ENCODE assay signal across 24 mouse cellular contexts in the genomic region with DNA sequence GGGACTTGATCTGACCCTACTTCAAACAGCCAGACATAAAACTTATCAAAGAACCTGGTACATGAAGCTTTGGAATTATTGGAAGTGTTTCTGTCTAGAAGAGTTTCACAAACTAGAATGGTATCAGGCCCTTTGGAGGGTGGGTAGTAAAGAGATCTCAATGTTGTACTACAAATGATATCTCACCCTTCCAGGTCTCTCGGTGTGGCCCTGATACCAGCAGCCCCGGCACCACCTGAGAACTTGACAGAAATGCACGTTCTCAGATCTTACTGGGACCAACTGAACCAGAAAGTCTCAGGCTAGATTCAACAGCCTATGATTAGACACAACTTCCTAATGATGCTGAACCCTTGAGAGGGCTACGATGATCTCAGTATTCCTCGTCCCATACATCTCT. TPM values are rescaled to one million over a fixed set of nuclear protein-coding genes. Genes with fewer than 3 reads are reported as not detected.
A peak's percentile ranks its signal among the peaks of the same experiment; 100 is the strongest.
DNase-seq lines count a peak whose midpoint lies in the region; ATAC-seq lines count a peak whose summit lies in the region.
"Had no signal": no experiment of that assay in that cellular context is flagged by ENCODE, and none has a peak within 500 bp of the region (broad histone marks: within the 10 kb centered on the region; RNA-seq: fewer than 3 reads in every experiment).

No protein-coding gene starts in this region.

- no peaks in the 10 kb centered on the region for H3K27me3 ChIP-seq in liver, embryonic 12.5 days (replicated peaks)
- H3K27me3 ChIP-seq in liver, embryonic 15.5 days = no peaks in the 10 kb centered on the region
- H3K27me3 ChIP-seq: forebrain, embryonic 13.5 days; heart, embryonic 12.5 days; heart, embryonic 15.5 days had no signal

- WGBS in liver, embryonic 12.5 days (ENCODE audit: insufficient replicate concordance) = 52% methylated on average over 5 of the region's 5 CpGs
- 45% methylated on average over 5 of the region's 5 CpGs for WGBS in liver, embryonic 15.5 days (ENCODE audit: insufficient replicate concordance)

- H3K36me3 ChIP-seq in liver, embryonic 12.5 days = no peaks in the 10 kb centered on the region
- H3K36me3 ChIP-seq in liver, embryonic 15.5 days (replicated peaks) = no peaks in the 10 kb centered on the region
- H3K36me3 ChIP-seq: forebrain, embryonic 10.5 days; heart, embryonic 12.5 days; heart, embryonic 15.5 days; hindbrain, embryonic 10.5 days had no signal

- peaks cover 5% of the 10 kb centered on the region; the same call in 1 of the 2 replicates for H3K4me1 ChIP-seq in liver, embryonic 12.5 days
- peaks cover 3% of the 10 kb centered on the region; the same call in 1 of the 2 replicates for H3K4me1 ChIP-seq in liver, embryonic 15.5 days (replicated peaks)
- H3K4me1 ChIP-seq: heart, embryonic 12.5 days; heart, embryonic 15.5 days had no signal

- H3K4me2 ChIP-seq in liver, embryonic 12.5 days = no peak overlapping the region
- no peak overlapping the region; the same call in 1 of the 2 replicates for H3K4me2 ChIP-seq in liver, embryonic 15.5 days
- H3K4me2 ChIP-seq: forebrain, embryonic 13.5 days; heart, embryonic 12.5 days; heart, embryonic 15.5 days; hindbrain, embryonic 14.5 days had no signal

- peak; percentile 31 for DNase-seq in heart, adult 11 months
- no peak for DNase-seq in heart, adult 8-10 months (ENCODE audit: low spot score)
- DNase-seq in right cerebral cortex, postnatal 14 days = no peak
- no peak for DNase-seq in cerebellum, adult 18-20 months
- DNase-seq: adrenal gland, adult 8-10 months; adrenal gland, postnatal 25 days; cerebellum, adult 11-12 months; cerebellum, adult 9-10 months; cerebellum, postnatal 14 days; gastrocnemius, postnatal 10 days; gastrocnemius, postnatal 36 days; heart, postnatal 10 days; heart, postnatal 36 days had no signal

- H3K4me3 ChIP-seq in liver, embryonic 12.5 days = no peak overlapping the region
- H3K4me3 ChIP-seq in liver, embryonic 15.5 days (replicated peaks) = no peak overlapping the region
- H3K4me3 ChIP-seq: forebrain, embryonic 10.5 days; forebrain, embryonic 13.5 days; heart, embryonic 12.5 days; heart, embryonic 15.5 days; hindbrain, embryonic 10.5 days had no signal

- no peak overlapping the region for H3K9ac ChIP-seq in liver, embryonic 12.5 days
- no peak overlapping the region for H3K9ac ChIP-seq in liver, embryonic 15.5 days
- H3K9ac ChIP-seq: forebrain, embryonic 13.5 days; heart, embryonic 12.5 days; heart, embryonic 15.5 days; hindbrain, embryonic 14.5 days had no signal

- no peaks in the 10 kb centered on the region for H3K9me3 ChIP-seq in liver, embryonic 12.5 days (replicated peaks)
- H3K9me3 ChIP-seq in liver, embryonic 15.5 days (replicated peaks) = no peaks in the 10 kb centered on the region
- H3K9me3 ChIP-seq: forebrain, embryonic 10.5 days; forebrain, embryonic 13.5 days; heart, embryonic 12.5 days; heart, embryonic 15.5 days; hindbrain, embryonic 10.5 days had no signal

- ATAC-seq in liver, embryonic 12.5 days = peak; percentile 79
- ATAC-seq in liver, embryonic 15.5 days (ENCODE audit: insufficient read depth) = peak; percentile 72
- ATAC-seq: activated CD4-positive, CD25-positive, alpha-beta regulatory T cell, adult 4 months; forebrain, embryonic 13.5 days; forebrain, embryonic 16.5 days; hindbrain, postnatal 0 days had no signal

- H3K27ac ChIP-seq in liver, embryonic 12.5 days = no peak overlapping the region
- H3K27ac ChIP-seq in liver, embryonic 15.5 days (replicated peaks) = no peak overlapping the region
- H3K27ac ChIP-seq: forebrain, embryonic 10.5 days; forebrain, embryonic 13.5 days; heart, embryonic 15.5 days; hindbrain, embryonic 10.5 days; hindbrain, embryonic 14.5 days; hindbrain, postnatal 0 days had no signal

RNA-seq across cellular contexts. Expression of gene Atp2c1, which starts 23.4 kb away (rescaled TPM):
- 10 to 100 TPM; 51.2 to 63.2 (median 57.2) TPM for total RNA-seq in heart, adult 8-10 months (2022)
- polyA plus RNA-seq in liver, embryonic 12.5 days (2016; fragmentation: Nextera tagmentation; extraction: Ambion mirVana) = 33.8 and 34.1 TPM in 2 replicates
- polyA plus RNA-seq in liver, embryonic 15.5 days (2015; fragmentation: Nextera tagmentation; extraction: Ambion mirVana) = 19.4 and 21.4 TPM in 2 replicates
